Mouse (Mus musculus) heart, adult 2 months (tissue): Measurements from ENCODE around the gene Galnt18. TPM values are rescaled to one million over a fixed set of nuclear protein-coding genes. Genes with fewer than 3 reads are reported as not detected.
A peak's percentile ranks its signal among the peaks of the same experiment; 100 is the strongest.

Source experiments
- DNase-seq, 2 experiments: peaks; one replicate each; pipeline ENCODE4 v3.0.0; 2021
- H3K27ac ChIP-seq: fragments of 200-600 bp; 2 replicates; pipeline ENCODE4 v1.8.1; 2022
- H3K27me3 ChIP-seq: fragments of 200-500 bp; 2 replicates; pipeline ENCODE4 v1.6.1; 2012; ENCODE audit warnings: mild to moderate bottlenecking, low read length, inconsistent platforms, mixed read lengths; ENCODE audit not compliant: control insufficient read depth, insufficient read depth
- H3K36me3 ChIP-seq: fragments of 200-500 bp; 2 replicates; pipeline ENCODE4 v1.6.1; 2012; ENCODE audit warnings: low read length, inconsistent platforms; ENCODE audit not compliant: control insufficient read depth, insufficient read depth
- H3K4me1 ChIP-seq: fragments of 200-500 bp; 2 replicates; pipeline ENCODE4 v1.6.1; 2011; ENCODE audit warnings: low read length; ENCODE audit not compliant: control insufficient read depth, insufficient read depth
- H3K4me3 ChIP-seq: fragments of 200-600 bp; 2 replicates; pipeline ENCODE4 v1.8.1; 2022
- H3K79me2 ChIP-seq: fragments of 200-500 bp; replicated peaks from 2 replicates; pipeline ENCODE4 v1.6.1; 2012; ENCODE audit warnings: mild to moderate bottlenecking, inconsistent platforms, low read length, moderate library complexity, mixed read lengths; ENCODE audit not compliant: control insufficient read depth, insufficient read depth
- H3K9ac ChIP-seq: fragments of 200-500 bp; 2 replicates; pipeline ENCODE4 v1.6.1; 2012; ENCODE audit warnings: low read depth, mild to moderate bottlenecking, control low read depth, inconsistent platforms, low read length, mixed read lengths
- CTCF ChIP-seq: fragments of 200-600 bp; IDR thresholded peaks from 2 replicates; pipeline ENCODE4 v1.8.1; 2022; ENCODE audit warnings: antibody characterized with exemption, mild to moderate bottlenecking, moderate library complexity
- EP300 ChIP-seq: fragments of 200-500 bp; IDR thresholded peaks from 2 replicates; pipeline ENCODE4 v1.6.1; 2011; ENCODE audit warnings: low read depth, low read length, control low read depth; ENCODE audit not compliant: insufficient read depth
- POLR2A ChIP-seq: fragments of 200-500 bp; IDR thresholded peaks from 2 replicates; pipeline ENCODE4 v1.6.1; 2011; ENCODE audit warnings: mild to moderate bottlenecking, low read depth, low read length, control low read depth; ENCODE audit not compliant: insufficient read depth
- WGBS: fragments of 180-500 bp; shearing (Covaris S2); methylation state at CpG from one replicate; pipeline ENCODE4 v1.1.7; 2018; 5-methylcytosine and 5-hydroxymethylcytosine counted together
- intact Hi-C: fragments of 180-260 bp; cut with DNase I; formaldehyde crosslinking; loops from one replicate; pipeline ENCODE4 v1.15.1; 2025
- polyA plus RNA-seq: library from polyadenylated mRNA; depleted of rRNA; stranded (reverse); fragments of >200 nt; gene quantifications from 2 replicates; pipeline ENCODE4 v1.2.3, GENCODE M21; 2012
- total RNA-seq, 2 experiments: library from RNA; stranded (reverse); gene quantifications; 2 replicates each; pipeline ENCODE4 v1.2.3; 2021

The Galnt18 gene
- total and polyA plus RNA-seq, 3 experiments: 11.4 to 13.6 (median 12.1) TPM

GRCm38 (mm10) chr7:111792154-111792553, 12.4 kb upstream of the Galnt18 start:
- Histone ChIP-seq H3K4me1 (no peaks in the 10 kb centered on the region), H3K36me3 (no peaks in the 10 kb centered on the region; the same call in 1 of the 2 replicates), H3K27me3 (no peaks in the 10 kb centered on the region), H3K79me2 (no peaks in the 10 kb centered on the region), H3K27ac (no peak overlapping the region), H3K9ac (no peak overlapping the region), H3K4me3 (no peak overlapping the region)
- intact Hi-C loops: no loop called here
- no peak for DNase-seq
- WGBS: 94% methylated on average over 3 of the region's 3 CpGs
- TF ChIP-seq CTCF (no peak), EP300 (no peak), POLR2A (no peak)

- Histone ChIP-seq H3K36me3 (no peaks in the 10 kb centered on the region), H3K4me1 (no peaks in the 10 kb centered on the region), H3K9ac (no peak overlapping the region), H3K4me3 (no peak overlapping the region), H3K27ac (no peak overlapping the region), H3K27me3 (no peaks in the 10 kb centered on the region), H3K79me2 (no peaks in the 10 kb centered on the region)
- intact Hi-C loops: no loop called here
- no peak for DNase-seq
- TF ChIP-seq POLR2A: no peak
- TF ChIP-seq CTCF: no peak
- no peak for TF ChIP-seq EP300
- WGBS: 90% methylated on average over 6 of the region's 6 CpGs
Observed at GRCm38 (mm10) chr7:111791347-111791746, 11.6 kb upstream of the Galnt18 start.

- 72% methylated on average over 2 of the region's 2 CpGs for WGBS
- Histone ChIP-seq H3K27ac (no peak overlapping the region), H3K9ac (no peak overlapping the region), H3K27me3 (no peaks in the 10 kb centered on the region), H3K79me2 (no peaks in the 10 kb centered on the region), H3K36me3 (no peaks in the 10 kb centered on the region), H3K4me1 (no peaks in the 10 kb centered on the region), H3K4me3 (no peak overlapping the region)
- intact Hi-C loops: loop anchor here (10.0 kb wide), 1 partner anchor 603 kb away; no protein-coding TSS in a partner anchor
- TF ChIP-seq EP300 (no peak), CTCF (no peak), POLR2A (no peak)
- DNase-seq: no peak
Observed at GRCm38 (mm10) chr7:111787921-111788320, 8.1 kb upstream of the Galnt18 start.

- Histone ChIP-seq H3K27me3 (no peaks in the 10 kb centered on the region), H3K79me2 (no peaks in the 10 kb centered on the region), H3K9ac (no peak overlapping the region), H3K27ac (no peak overlapping the region), H3K4me3 (no peak overlapping the region), H3K36me3 (no peaks in the 10 kb centered on the region), H3K4me1 (peaks cover 4% of the 10 kb centered on the region)
- TF ChIP-seq POLR2A: no peak
- TF ChIP-seq EP300: no peak
- no peak for TF ChIP-seq CTCF
- 91% methylated on average over 8 of the region's 8 CpGs for WGBS
- intact Hi-C loops: loop anchor here (10.0 kb wide), 1 partner anchor 601 kb away; no protein-coding TSS in a partner anchor
- DNase-seq: no peak
Observed at GRCm38 (mm10) chr7:111785478-111785877, 5.7 kb upstream of the Galnt18 start.

GRCm38 (mm10) chr7:111782126-111782525, 2.3 kb upstream of the Galnt18 start:
- Histone ChIP-seq H3K9ac (no peak overlapping the region), H3K4me3 (no peak overlapping the region), H3K27me3 (no peaks in the 10 kb centered on the region), H3K36me3 (no peaks in the 10 kb centered on the region), H3K27ac (no peak overlapping the region; the same call in 1 of the 2 replicates), H3K79me2 (no peaks in the 10 kb centered on the region; the same call in 1 of the 2 replicates), H3K4me1 (peaks cover 9% of the 10 kb centered on the region)
- DNase-seq: peak; percentile 61 to 74
- TF ChIP-seq EP300: 0 out of 2 replicates have a peak, but pooled peaks have one; percentile 54
- peak; percentile 100 for TF ChIP-seq CTCF
- TF ChIP-seq POLR2A: no peak
- WGBS: 55% methylated on average over 5 of the region's 5 CpGs
- intact Hi-C loops: loop anchor here (2.0 to 10.0 kb wide), 5 partner anchors 75 to 597 kb away; no protein-coding TSS in a partner anchor

- 59% methylated on average over 6 of the region's 6 CpGs for WGBS
Observed at GRCm38 (mm10) chr7:111781316-111781715, 1.5 kb upstream of the Galnt18 start.

More at GRCm38 (mm10) chr7:111781316-111781715, 1.5 kb upstream of the Galnt18 start:
- Histone ChIP-seq H3K79me2 (no peaks in the 10 kb centered on the region; the same call in 1 of the 2 replicates), H3K27ac (peak overlapping the region; percentile 61), H3K36me3 (no peaks in the 10 kb centered on the region), H3K4me1 (peaks cover 12% of the 10 kb centered on the region), H3K27me3 (no peaks in the 10 kb centered on the region), H3K4me3 (no peak overlapping the region), H3K9ac (no peak overlapping the region)
- intact Hi-C loops: loop anchor here (1.0 to 10.0 kb wide), 5 partner anchors 63 to 597 kb away; no protein-coding TSS in a partner anchor
- TF ChIP-seq POLR2A (no peak), EP300 (no peak)
- peak; percentile 48 to 49 for DNase-seq
